Mouse (Mus musculus) megakaryocyte, embryonic 14.5 days (primary cell): ENCODE measurements at regions not wholly inside any gene's neighbourhood (a gene's known extent, or its start where the extent isn't known, plus 50 kb on each side); places are given as distances from the start of the nearest gene placed in this dataset.

Source experiments
- FLI1 ChIP-seq: IDR thresholded peaks from 2 replicates; pipeline ENCODE4 v1.6.1; 2012; ENCODE audit warnings: low read length, inconsistent platforms, mixed read lengths
- GATA1 ChIP-seq: IDR thresholded peaks from 3 replicates; pipeline ENCODE4 v1.6.1; 2012; ENCODE audit warnings: mixed read lengths, low read length, inconsistent platforms, borderline replicate concordance

DNA sequence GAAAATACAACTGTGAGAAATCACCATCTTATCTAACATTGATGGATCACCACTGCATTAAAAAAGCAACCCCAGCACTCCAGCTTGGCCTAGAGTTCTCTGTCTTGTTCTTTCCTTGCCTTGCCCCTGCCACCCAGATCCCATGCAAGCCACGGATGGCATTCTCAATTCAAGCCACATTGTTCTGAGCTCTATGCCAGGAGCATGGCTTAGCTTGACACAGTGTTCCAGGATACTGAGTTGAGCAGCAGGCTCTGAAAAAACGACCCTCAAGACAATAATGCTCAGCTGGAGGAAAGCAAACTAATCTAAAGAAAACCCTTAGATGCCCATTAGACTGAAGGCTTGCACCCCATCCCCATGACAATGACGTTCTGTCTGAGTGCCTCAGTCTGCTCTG is 2746.3 kb upstream of the 5930422O12Rik start:
- TF ChIP-seq GATA1 (no peak), FLI1 (no peak)
